Mouse (Mus musculus): Measurements from ENCODE around the gene Olfr56.
"Not testable (repeated sequence)": the region's sequence is repeated elsewhere in the genome, so short reads cannot be mapped to it uniquely, and the experiment has no call there.

Gene Olfr56

GRCm38 (mm10) chr11:49051093-49051891, 72.6 kb downstream of the Olfr56 start, which contains the start of gene 9930111J21Rik2:
Gene 9930111J21Rik2 (minus strand): TSS chr11:49051242.
- ATAC-seq (ENCODE audit: insufficient number of reproducible peaks, low FRiP score, low TSS enrichment): not testable (repeated sequence)

GRCm38 (mm10) chr11:49051894-49052293, 73.2 kb downstream of the Olfr56 start:
- ATAC-seq (ENCODE audit: insufficient number of reproducible peaks, low FRiP score, low TSS enrichment): not testable (repeated sequence)

GRCm38 (mm10) chr11:49060061-49060460, 81.4 kb downstream of the Olfr56 start:
- ATAC-seq (ENCODE audit: insufficient number of reproducible peaks, low FRiP score, low TSS enrichment): not testable (repeated sequence)

GRCm38 (mm10) chr11:49061865-49062264, 83.2 kb downstream of the Olfr56 start:
- ATAC-seq (ENCODE audit: insufficient number of reproducible peaks, low FRiP score, low TSS enrichment): not testable (repeated sequence)

GRCm38 (mm10) chr11:49063713-49064469, 85.2 kb downstream of the Olfr56 start, which contains the start of gene Tgtp2:
Gene Tgtp2 (minus strand): TSS chr11:49064206.
- ATAC-seq (ENCODE audit: insufficient number of reproducible peaks, low FRiP score, low TSS enrichment): not testable (repeated sequence)

GRCm38 (mm10) chr11:49068358-49068757, 89.7 kb downstream of the Olfr56 start:
- ATAC-seq (ENCODE audit: insufficient number of reproducible peaks, low FRiP score, low TSS enrichment): no peak

GRCm38 (mm10) chr11:49076001-49076757, 97.5 kb downstream of the Olfr56 start, which contains the start of gene Ifi47:
Gene Ifi47 (plus strand): TSS chr11:49076587.
- ATAC-seq (ENCODE audit: insufficient number of reproducible peaks, low FRiP score, low TSS enrichment): not testable (repeated sequence)

- no peak for ATAC-seq (ENCODE audit: insufficient number of reproducible peaks, low FRiP score, low TSS enrichment)
Observed at GRCm38 (mm10) chr11:49077012-49077411, 98.3 kb downstream of the Olfr56 start.

GRCm38 (mm10) chr11:49078719-49079118, 100.0 kb downstream of the Olfr56 start:
- no peak for ATAC-seq (ENCODE audit: insufficient number of reproducible peaks, low FRiP score, low TSS enrichment)

- no peak for ATAC-seq (ENCODE audit: insufficient number of reproducible peaks, low FRiP score, low TSS enrichment)
Observed at GRCm38 (mm10) chr11:49080636-49081035, 101.9 kb downstream of the Olfr56 start.

GRCm38 (mm10) chr11:49081356-49081755, 102.7 kb downstream of the Olfr56 start:
- no peak for ATAC-seq (ENCODE audit: insufficient number of reproducible peaks, low FRiP score, low TSS enrichment)

- ATAC-seq (ENCODE audit: insufficient number of reproducible peaks, low FRiP score, low TSS enrichment): no peak
Observed at GRCm38 (mm10) chr11:49081886-49082285, 103.2 kb downstream of the Olfr56 start.

- no peak for ATAC-seq (ENCODE audit: insufficient number of reproducible peaks, low FRiP score, low TSS enrichment)
Observed at GRCm38 (mm10) chr11:49083146-49083545, 104.5 kb downstream of the Olfr56 start.

- ATAC-seq (ENCODE audit: insufficient number of reproducible peaks, low FRiP score, low TSS enrichment): no peak
Observed at GRCm38 (mm10) chr11:49083808-49084207, 105.1 kb downstream of the Olfr56 start.

- ATAC-seq (ENCODE audit: insufficient number of reproducible peaks, low FRiP score, low TSS enrichment): no peak
Observed at GRCm38 (mm10) chr11:49084385-49084784, 105.7 kb downstream of the Olfr56 start.

GRCm38 (mm10) chr11:49084875-49085274, 106.2 kb downstream of the Olfr56 start:
- no peak for ATAC-seq (ENCODE audit: insufficient number of reproducible peaks, low FRiP score, low TSS enrichment)

- no peak for ATAC-seq (ENCODE audit: insufficient number of reproducible peaks, low FRiP score, low TSS enrichment)
Observed at GRCm38 (mm10) chr11:49086858-49087361, 108.2 kb downstream of the Olfr56 start.

- no peak for ATAC-seq (ENCODE audit: insufficient number of reproducible peaks, low FRiP score, low TSS enrichment)
Observed at GRCm38 (mm10) chr11:49087830-49088616, 109.3 kb downstream of the Olfr56 start.

- no peak for ATAC-seq (ENCODE audit: insufficient number of reproducible peaks, low FRiP score, low TSS enrichment)
Observed at GRCm38 (mm10) chr11:49088990-49089652, 110.4 kb downstream of the Olfr56 start.
